Mouse (Mus musculus) embryonic fibroblast, embryonic 13.5 days (primary cell): ENCODE data around the gene Hspg2.

ENCODE experiments used
- CTCF ChIP-seq: IDR thresholded peaks from 2 replicates; pipeline ENCODE4 v1.5.1; 2011; ENCODE audit warnings: mild to moderate bottlenecking, control low read depth, low read length, moderate library complexity, borderline replicate concordance; ENCODE audit not compliant: insufficient read depth
- POLR2A ChIP-seq: IDR thresholded peaks from 2 replicates; pipeline ENCODE4 v1.6.1; 2011; ENCODE audit warnings: low read depth, mild to moderate bottlenecking, control low read depth, low read length, moderate library complexity

DNA sequence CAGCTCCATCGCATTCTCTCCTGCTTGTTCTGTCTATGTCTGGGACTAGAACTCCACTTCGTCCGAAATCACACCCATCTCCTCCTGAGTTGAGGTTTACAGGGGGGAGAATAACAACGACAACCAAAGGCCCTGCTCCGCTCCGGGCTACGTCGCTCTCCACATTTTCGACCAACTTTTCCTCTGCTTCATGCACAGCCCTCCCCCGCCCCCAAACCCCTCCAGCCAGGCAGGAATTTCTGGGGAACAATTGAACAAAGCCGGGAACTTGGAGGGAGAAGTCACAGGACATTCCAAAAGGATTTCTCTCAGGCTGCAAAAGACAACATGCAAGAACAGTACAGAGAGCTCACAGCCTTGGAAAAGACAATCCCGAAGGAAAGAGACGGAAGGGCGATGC is 7.9 kb upstream of the Hspg2 start:
- TF ChIP-seq CTCF = no peak
- TF ChIP-seq POLR2A = no peak
